Mouse (Mus musculus): Measurements from ENCODE around the gene Sult2b1. TPM values are rescaled to one million over a fixed set of nuclear protein-coding genes. Genes with fewer than 3 reads are reported as not detected.

The Sult2b1 gene
- 5.2 and 5.3 TPM in 2 replicates for polyA plus RNA-seq (2015; fragmentation: Nextera tagmentation; extraction: Ambion mirVana)

DNA sequence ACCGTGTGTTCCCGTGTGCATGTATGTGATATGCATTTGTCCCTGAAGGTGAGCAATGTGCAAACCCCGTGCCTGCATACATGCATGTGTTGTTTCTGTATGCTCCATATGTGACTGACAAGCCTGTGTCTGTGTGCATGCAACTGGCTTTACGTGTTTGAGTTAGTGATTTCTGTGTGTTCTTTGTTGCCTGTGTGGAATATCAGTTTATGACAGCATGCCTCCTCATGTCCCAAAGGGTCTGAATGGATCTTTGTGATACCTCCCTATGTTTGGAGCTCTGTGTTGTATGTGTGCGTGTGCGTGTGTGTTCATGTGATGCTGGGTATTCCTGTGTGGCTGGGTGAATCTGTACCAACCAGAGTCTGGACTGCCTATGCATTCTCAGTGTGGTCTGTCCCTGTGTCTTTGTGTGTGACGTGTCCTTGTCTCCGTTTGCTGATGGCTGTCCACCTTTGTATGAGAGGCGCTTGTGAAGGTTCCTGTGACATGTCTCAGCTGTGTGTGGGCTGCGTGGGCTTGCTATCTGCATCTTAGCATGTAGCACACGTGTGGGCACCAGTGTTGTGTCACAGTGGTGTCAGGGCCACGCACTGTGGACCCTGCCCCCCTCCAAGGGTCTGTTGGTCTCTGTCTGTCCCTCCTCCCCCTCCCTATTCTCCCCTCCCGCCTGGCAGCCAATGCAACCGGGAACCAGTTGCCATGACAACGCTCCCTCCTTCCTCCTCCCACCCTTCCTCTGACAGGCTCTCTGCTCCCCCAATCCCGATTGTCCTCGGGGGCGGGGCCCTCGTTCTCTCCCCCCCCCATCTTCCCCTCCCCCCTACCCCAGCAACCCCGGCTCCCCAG lies at the start of gene Sult2b1:
Sult2b1 (minus strand) TSS at position 146 of the 849 bp plus-strand sequence.
- peak within 1 kb of the TSS; percentile 94 for H3K4me2 ChIP-seq
- WGBS: 14% methylated on average over 19 of the region's 20 CpGs

DNA sequence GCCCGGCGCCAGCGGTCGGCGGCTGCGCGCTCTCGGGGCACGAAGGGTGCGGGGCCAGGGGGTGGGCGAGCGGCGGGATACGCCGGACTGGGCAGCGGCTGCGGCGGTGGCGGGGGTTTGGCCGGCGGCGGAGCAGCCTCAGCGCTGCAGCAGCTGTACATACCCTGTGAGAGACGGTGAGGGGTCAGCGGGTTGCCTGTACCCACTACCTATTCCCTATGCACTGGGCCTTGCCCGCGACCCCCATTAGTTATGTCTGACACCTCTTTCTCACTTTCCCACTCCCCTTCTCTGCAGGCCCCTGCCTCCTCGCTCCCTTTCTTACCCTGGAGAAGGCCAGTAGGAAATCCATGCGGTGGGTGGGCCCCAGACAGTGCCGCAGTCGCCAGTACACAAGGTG lies 49.5 kb upstream of the Sult2b1 start:
- H3K27ac ChIP-seq: no peak overlapping the region
- WGBS: 5% methylated on average over 12 of the region's 31 CpGs
- H3K27me3 ChIP-seq: peaks cover 67% of the 10 kb centered on the region
- H3K4me1 ChIP-seq (replicated peaks): peaks cover 40% of the 10 kb centered on the region
- peak overlapping the region; percentile 39 for H3K4me3 ChIP-seq
- H3K9me3 ChIP-seq: no peaks in the 10 kb centered on the region
- H3K9ac ChIP-seq: peak overlapping the region; percentile 51
- ATAC-seq (ENCODE audit: low FRiP score): no peak
- H3K4me2 ChIP-seq: peak overlapping the region; percentile 51
- H3K36me3 ChIP-seq: 0 out of 2 replicates have a peak, but pooled peaks cover 4% of the 10 kb centered on the region

More for the DNA sequence above, at the start of gene Sult2b1:
- peaks cover 9% of the 10 kb centered on the region; the same call in 1 of the 2 replicates for H3K27me3 ChIP-seq
- peaks cover 28% of the 10 kb centered on the region for H3K36me3 ChIP-seq
- H3K9ac ChIP-seq: peak within 1 kb of the TSS; percentile 98
- peak within 1 kb of the TSS; percentile 99 for H3K27ac ChIP-seq
- H3K4me3 ChIP-seq: peak within 1 kb of the TSS; percentile 91
- ATAC-seq (ENCODE audit: low FRiP score): peak; percentile 73
- no peaks in the 10 kb centered on the region for H3K9me3 ChIP-seq
- H3K4me1 ChIP-seq (replicated peaks): peaks cover 42% of the 10 kb centered on the region

DNA sequence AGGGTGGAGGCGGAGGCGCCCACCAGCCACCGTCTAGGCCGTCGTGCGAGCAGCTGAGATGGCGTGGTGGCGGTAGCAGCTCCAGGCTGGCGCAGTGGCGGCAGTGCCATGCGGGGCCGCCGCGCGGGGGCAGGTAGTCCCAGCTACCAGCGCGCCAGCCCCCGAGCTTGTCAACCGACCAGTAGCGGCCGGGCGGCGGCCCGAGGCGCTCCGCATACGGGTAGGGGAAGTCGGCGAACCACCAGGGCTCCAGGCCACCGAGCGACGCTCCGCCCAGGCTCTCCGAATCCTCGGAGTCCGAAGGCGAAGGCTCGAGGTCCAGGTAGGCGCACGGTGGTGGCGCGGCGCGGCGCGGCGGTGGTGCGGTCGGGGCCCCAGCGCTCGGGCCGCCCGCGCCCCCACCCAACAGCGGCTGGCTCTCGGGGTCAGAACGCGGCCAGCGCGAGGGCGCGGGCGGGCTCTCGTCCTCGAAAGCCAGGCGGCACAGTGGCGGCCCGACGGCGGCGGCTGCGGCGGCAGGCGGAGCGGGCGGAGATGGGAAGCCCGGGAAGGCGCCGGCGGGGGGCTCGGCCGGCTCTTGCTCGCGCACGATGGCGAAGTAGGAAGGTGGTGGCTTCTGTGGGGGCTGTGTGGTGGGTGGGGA lies 48.8 kb upstream of the Sult2b1 start:
- Histone ChIP-seq H3K9ac (peak overlapping the region; percentile 51), H3K4me2 (peak overlapping the region; percentile 51), H3K27me3 (peaks cover 67% of the 10 kb centered on the region), H3K4me1 (replicated peaks) (peaks cover 40% of the 10 kb centered on the region), H3K4me3 (peak overlapping the region; percentile 39), H3K36me3 (peaks cover 11% of the 10 kb centered on the region), H3K27ac (no peak overlapping the region), H3K9me3 (no peaks in the 10 kb centered on the region)
- 2% methylated on average over 80 of the region's 86 CpGs for WGBS
- ATAC-seq (ENCODE audit: low FRiP score): no peak

DNA sequence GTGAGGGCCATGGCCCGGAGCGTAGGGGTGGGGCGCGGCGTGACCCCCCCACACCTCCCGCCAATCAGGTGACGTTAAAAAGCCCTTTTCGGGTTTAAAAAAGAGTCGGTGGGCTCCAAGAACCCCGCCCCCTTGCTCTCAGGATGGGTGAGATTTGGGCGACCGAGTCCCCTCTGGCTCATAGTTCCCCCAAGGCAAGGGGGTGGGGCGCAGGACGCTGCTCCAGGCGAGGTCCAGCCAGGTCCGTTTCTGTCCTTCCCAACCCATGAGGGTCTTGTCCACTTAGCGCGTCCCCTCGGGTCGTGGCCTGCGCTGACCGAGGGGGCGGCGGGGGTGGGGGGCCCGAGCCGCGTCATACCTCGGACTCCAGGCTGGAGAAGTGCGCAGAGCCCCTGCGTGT lies 48.0 kb upstream of the Sult2b1 start:
- 8% methylated on average over 30 of the region's 30 CpGs for WGBS
- H3K9ac ChIP-seq: peak overlapping the region; percentile 51; the same call in 1 of the 2 replicates
- peaks cover 19% of the 10 kb centered on the region for H3K36me3 ChIP-seq
- no peak for ATAC-seq (ENCODE audit: low FRiP score)
- peak overlapping the region; percentile 39 for H3K4me3 ChIP-seq
- H3K9me3 ChIP-seq: no peaks in the 10 kb centered on the region
- H3K27me3 ChIP-seq: peaks cover 60% of the 10 kb centered on the region
- no peak overlapping the region for H3K27ac ChIP-seq
- peaks cover 40% of the 10 kb centered on the region for H3K4me1 ChIP-seq (replicated peaks)
- H3K4me2 ChIP-seq: peak overlapping the region; percentile 51

DNA sequence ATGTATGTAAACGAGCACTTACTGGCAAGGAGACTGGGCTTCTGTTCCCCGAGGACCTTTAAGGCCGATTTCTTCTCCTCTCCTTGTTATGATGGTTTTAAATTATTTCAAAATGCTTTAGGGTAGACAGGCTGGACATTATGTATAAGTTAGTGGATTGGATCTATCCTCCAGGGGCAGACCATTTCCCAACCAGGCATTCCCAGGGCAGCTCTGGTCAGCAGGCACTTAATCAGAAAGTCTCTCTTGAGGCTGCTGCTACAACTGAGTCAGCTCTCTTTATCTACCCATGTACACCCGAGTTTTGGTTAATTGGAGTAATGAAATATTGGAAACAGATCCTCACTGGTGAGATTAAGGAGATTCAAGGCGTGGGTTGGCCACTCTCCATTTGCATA lies 46.7 kb upstream of the Sult2b1 start:
- H3K27ac ChIP-seq: peak overlapping the region; percentile 93
- H3K9me3 ChIP-seq: no peaks in the 10 kb centered on the region
- WGBS: 20% methylated on average over 5 of the region's 5 CpGs
- peak overlapping the region; percentile 87 for H3K4me2 ChIP-seq
- H3K4me1 ChIP-seq (replicated peaks): peaks cover 40% of the 10 kb centered on the region
- peak overlapping the region; percentile 74; the same call in 1 of the 2 replicates for H3K9ac ChIP-seq
- peak; percentile 45 for ATAC-seq (ENCODE audit: low FRiP score)
- peak overlapping the region; percentile 81 for H3K4me3 ChIP-seq
- H3K36me3 ChIP-seq: peaks cover 31% of the 10 kb centered on the region
- H3K27me3 ChIP-seq: peaks cover 48% of the 10 kb centered on the region

DNA sequence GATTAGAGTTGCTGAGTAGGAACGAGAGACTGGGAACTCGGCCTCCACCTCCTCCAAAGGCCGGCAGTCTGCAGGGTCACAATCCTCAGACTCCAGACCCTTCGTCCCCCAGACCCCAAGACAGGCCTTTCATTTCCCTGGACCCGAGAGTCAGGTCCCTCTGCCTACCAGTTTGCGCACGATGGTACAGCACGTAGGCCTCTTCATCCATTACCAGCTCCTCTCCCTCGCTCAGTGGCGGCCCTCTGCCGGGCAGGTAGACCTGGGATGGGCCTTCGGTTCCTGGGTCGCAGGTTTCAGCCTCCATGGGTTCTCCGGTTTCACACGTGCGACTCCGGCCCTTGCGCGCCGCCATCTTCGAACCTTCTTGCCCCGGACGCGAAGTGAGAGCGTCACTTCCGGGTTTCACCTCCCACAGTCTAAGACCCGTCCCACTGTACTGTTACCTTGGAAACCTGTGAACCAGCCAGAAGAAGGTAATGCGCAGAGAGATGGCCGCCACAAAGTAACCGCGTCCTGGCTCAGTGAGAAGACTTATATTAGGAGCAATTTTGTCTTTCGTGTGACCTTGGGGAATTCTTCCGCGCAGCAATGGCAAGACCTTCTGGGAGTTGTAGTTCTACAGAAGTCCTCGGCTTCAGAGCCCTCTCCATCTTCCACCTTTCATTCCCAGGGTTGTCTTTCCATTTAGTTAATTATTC lies 46.1 kb upstream of the Sult2b1 start, which contains the start of gene Grwd1:
Grwd1 (minus strand) TSS at position 518 of the 701 bp plus-strand sequence.
- Histone ChIP-seq H3K36me3 (peaks cover 36% of the 10 kb centered on the region), H3K27ac (peak within 1 kb of the TSS; percentile 93), H3K27me3 (peaks cover 42% of the 10 kb centered on the region), H3K9me3 (no peaks in the 10 kb centered on the region), H3K9ac (peak within 1 kb of the TSS; percentile 74), H3K4me3 (peak within 1 kb of the TSS; percentile 81), H3K4me1 (replicated peaks) (peaks cover 40% of the 10 kb centered on the region), H3K4me2 (peak within 1 kb of the TSS; percentile 87)
- WGBS: under 1% methylated on average over 35 of the region's 35 CpGs
- peak; percentile 92 for ATAC-seq (ENCODE audit: low FRiP score)

DNA sequence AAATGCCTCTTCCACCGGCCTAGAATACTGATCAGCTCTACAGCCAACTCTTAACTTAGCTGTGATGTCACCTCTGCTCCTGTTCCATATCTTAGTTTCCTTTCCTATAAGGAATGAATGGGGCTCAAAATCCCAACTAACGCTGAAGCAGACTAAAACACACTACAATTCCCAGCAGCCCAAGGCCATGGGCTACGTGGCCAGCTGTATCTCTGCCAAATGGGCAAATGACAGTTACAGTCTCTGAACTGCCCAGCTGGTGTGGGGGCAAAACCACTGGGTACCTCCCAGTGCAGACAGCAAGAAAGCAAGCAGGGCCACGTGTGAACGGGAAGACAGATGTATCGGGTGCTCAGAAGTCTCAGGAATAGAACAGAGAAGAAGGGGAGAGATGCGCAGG lies 42.2 kb upstream of the Sult2b1 start:
- no peak for ATAC-seq (ENCODE audit: low FRiP score)
- Histone ChIP-seq H3K27me3 (peaks cover 3% of the 10 kb centered on the region), H3K9ac (no peak overlapping the region), H3K4me2 (no peak overlapping the region), H3K27ac (no peak overlapping the region), H3K36me3 (peaks cover 68% of the 10 kb centered on the region), H3K9me3 (no peaks in the 10 kb centered on the region), H3K4me1 (replicated peaks) (peaks cover 17% of the 10 kb centered on the region), H3K4me3 (no peak overlapping the region)
- WGBS: 94% methylated on average over 7 of the region's 7 CpGs

DNA sequence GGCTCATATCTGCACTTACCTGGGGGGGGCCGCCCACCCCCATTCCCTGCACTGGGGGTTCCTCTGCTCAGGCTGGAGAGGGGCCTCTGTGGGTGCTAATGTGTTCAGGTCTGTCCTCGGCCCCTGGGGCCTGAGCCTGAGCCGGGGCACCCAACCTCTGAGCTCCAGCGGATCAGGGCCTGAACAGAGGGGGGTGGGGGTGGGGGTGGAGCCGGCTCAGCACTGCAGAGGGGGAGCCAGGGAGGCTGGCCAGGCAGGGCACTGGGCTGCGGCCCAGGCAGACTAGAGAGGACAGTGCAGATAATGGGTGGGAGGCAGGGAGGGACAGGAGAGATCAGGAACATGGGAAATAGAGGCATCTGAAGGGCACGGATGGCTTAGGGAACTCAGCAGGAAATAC lies 40.1 kb upstream of the Sult2b1 start, which contains the start of gene Kcnj14:
Kcnj14 (minus strand) TSS at position 185 of the 400 bp plus-strand sequence.
- 81% methylated on average over 7 of the region's 7 CpGs for WGBS
- H3K9me3 ChIP-seq: no peaks in the 10 kb centered on the region
- peaks cover under 1% of the 10 kb centered on the region; the same call in 1 of the 2 replicates for H3K4me1 ChIP-seq (replicated peaks)
- no peak for ATAC-seq (ENCODE audit: low FRiP score)
- H3K27ac ChIP-seq: no peak within 1 kb of the TSS
- H3K9ac ChIP-seq: peak within 1 kb of the TSS; percentile 29
- H3K4me2 ChIP-seq: no peak within 1 kb of the TSS
- H3K36me3 ChIP-seq: peaks cover 68% of the 10 kb centered on the region
- H3K4me3 ChIP-seq: no peak within 1 kb of the TSS
- H3K27me3 ChIP-seq: peaks cover 10% of the 10 kb centered on the region

DNA sequence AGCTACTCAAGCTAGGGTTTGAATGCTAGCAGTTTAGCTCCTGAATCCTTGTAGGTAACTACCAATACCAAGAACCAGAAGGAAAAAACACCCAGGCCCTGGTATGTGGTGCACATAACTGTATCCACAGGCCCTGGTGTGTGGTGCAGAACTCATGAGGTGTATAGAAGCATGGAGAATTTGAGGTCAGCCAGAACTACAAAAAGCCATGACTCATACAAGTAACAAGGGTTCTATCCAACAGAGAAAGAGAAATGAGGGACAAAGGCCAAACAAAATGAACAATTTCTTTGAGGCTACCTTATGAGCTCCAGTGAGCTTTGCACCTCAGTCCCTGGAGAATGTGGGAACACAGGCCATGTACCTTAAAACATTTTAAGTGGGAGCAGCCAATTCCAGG lies 36.4 kb upstream of the Sult2b1 start:
- Histone ChIP-seq H3K27me3 (peaks cover 24% of the 10 kb centered on the region), H3K9me3 (no peaks in the 10 kb centered on the region), H3K9ac (no peak overlapping the region), H3K4me2 (no peak overlapping the region), H3K36me3 (peaks cover 35% of the 10 kb centered on the region), H3K27ac (no peak overlapping the region), H3K4me1 (replicated peaks) (peaks cover 2% of the 10 kb centered on the region), H3K4me3 (no peak overlapping the region)
- ATAC-seq (ENCODE audit: low FRiP score): no peak

DNA sequence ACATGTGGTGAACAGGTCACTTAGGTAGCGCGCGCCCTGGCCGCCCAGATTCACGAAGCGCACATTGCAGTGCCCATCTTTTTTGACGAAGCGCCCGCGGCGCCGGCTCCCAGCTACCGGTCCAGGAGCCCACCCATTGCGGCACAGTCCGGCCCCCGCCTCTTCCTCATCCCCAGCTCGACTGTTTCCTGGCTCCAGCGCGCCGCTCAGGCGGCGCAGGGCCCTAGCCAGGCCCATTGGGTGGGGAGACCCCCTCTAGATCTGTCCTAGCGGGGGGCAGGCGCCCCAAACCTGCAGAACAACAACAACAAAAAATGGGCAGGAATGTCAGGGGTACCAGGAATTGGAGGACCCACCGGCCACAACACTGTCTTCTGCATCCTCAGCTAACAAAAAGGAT lies 35.4 kb upstream of the Sult2b1 start:
- 14% methylated on average over 25 of the region's 25 CpGs for WGBS
- Histone ChIP-seq H3K4me2 (peak overlapping the region; percentile 17; the same call in 1 of the 2 replicates), H3K9me3 (no peaks in the 10 kb centered on the region), H3K36me3 (peaks cover 25% of the 10 kb centered on the region), H3K9ac (no peak overlapping the region), H3K27me3 (peaks cover 24% of the 10 kb centered on the region), H3K4me1 (replicated peaks) (peaks cover 13% of the 10 kb centered on the region), H3K4me3 (0 out of 2 replicates have a peak overlapping the region, but pooled peaks have one; percentile 5), H3K27ac (no peak overlapping the region)
- no peak for ATAC-seq (ENCODE audit: low FRiP score)

DNA sequence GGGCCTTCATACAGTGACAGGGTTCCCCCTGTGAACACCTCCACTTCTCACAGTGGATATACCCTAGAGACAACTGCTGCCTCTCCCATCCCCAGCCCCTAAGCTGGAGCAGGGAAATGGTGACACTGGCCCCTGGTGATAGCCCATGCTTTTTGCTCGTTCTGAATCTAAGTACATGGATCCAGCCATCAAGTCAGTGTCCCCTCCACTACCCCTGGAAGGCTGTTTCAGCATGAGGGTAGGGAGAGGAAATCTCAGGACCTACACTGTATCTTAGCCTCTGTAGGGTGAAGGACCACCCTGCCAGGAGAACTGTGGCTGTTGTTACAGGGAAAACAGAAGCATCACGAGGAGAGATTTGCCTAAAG lies 31.5 kb upstream of the Sult2b1 start:
- Histone ChIP-seq H3K4me1 (replicated peaks) (peaks cover 35% of the 10 kb centered on the region), H3K9ac (0 out of 2 replicates have a peak overlapping the region, but pooled peaks have one; percentile 60), H3K27ac (no peak overlapping the region), H3K4me3 (no peak overlapping the region), H3K27me3 (peaks cover 24% of the 10 kb centered on the region), H3K4me2 (no peak overlapping the region), H3K9me3 (no peaks in the 10 kb centered on the region), H3K36me3 (peaks cover 20% of the 10 kb centered on the region)
- 59% methylated on average over 2 of the region's 2 CpGs for WGBS
- no peak for ATAC-seq (ENCODE audit: low FRiP score)

Data from hindbrain, embryonic 13.5 days (tissue).